Mouse (Mus musculus) kidney, postnatal 0 days (tissue): ENCODE data around the gene Ap1m2. TPM values are rescaled to one million over a fixed set of nuclear protein-coding genes. Genes with fewer than 3 reads are reported as not detected.
A peak's percentile ranks its signal among the peaks of the same experiment; 100 is the strongest.

Experiments
- ATAC-seq: fragments of 200-750 bp; cut with Nextera tagmentation; replicated peaks from 2 replicates; pipeline ENCODE4 v1.8.0; 2017; ENCODE audit warnings: low read depth, moderate number of reproducible peaks, moderate TSS enrichment, moderate library complexity; ENCODE audit not compliant: low FRiP score
- DNase-seq: peaks from one replicate; pipeline ENCODE4 v3.0.0-alpha.2; 2016; ENCODE audit warnings: low spot score
- H3K27ac ChIP-seq: fragments of 300-500 bp; sonication (generic); 2 replicates; pipeline ENCODE4 v1.5.1; 2014; ENCODE audit warnings: mild to moderate bottlenecking
- H3K27me3 ChIP-seq: fragments of 300-500 bp; sonication (generic); 2 replicates; pipeline ENCODE4 v1.6.1; 2014; ENCODE audit warnings: low read length, mixed read lengths; ENCODE audit not compliant: insufficient read depth
- H3K36me3 ChIP-seq: fragments of 300-500 bp; sonication (generic); 2 replicates; pipeline ENCODE4 v1.6.1; 2014; ENCODE audit warnings: low read length, mixed read lengths; ENCODE audit not compliant: insufficient read depth
- H3K4me1 ChIP-seq: fragments of 300-500 bp; sonication (generic); replicated peaks from 2 replicates; pipeline ENCODE4 v1.6.1; 2014; ENCODE audit warnings: antibody characterized with exemption, low read length, mixed read lengths; ENCODE audit not compliant: insufficient read depth
- H3K4me2 ChIP-seq: fragments of 300-500 bp; sonication (generic); 2 replicates; pipeline ENCODE4 v1.6.1; 2014; ENCODE audit warnings: mild to moderate bottlenecking, low read length, moderate library complexity, mixed read lengths
- H3K4me3 ChIP-seq: fragments of 300-500 bp; sonication (generic); replicated peaks from 2 replicates; pipeline ENCODE4 v1.5.1; 2014; ENCODE audit warnings: low read depth, low read length
- H3K9ac ChIP-seq: fragments of 300-500 bp; sonication (generic); 2 replicates; pipeline ENCODE4 v1.6.1; 2014; ENCODE audit warnings: low read depth, low read length
- H3K9me3 ChIP-seq: fragments of 300-500 bp; sonication (generic); replicated peaks from 2 replicates; pipeline ENCODE4 v1.6.1; 2016; ENCODE audit warnings: low read length, inconsistent platforms, mixed read lengths
- CTCF ChIP-seq: IDR thresholded peaks from 2 replicates; pipeline ENCODE4 v1.5.1; 2016; ENCODE audit warnings: antibody characterized with exemption, low read depth, mild to moderate bottlenecking, moderate library complexity
- WGBS: fragments of 180-500 bp; shearing (Covaris S2); extraction: QIAGEN DNeasy Blood & Tissue Kit; methylation state at CpG from one replicate; pipeline ENCODE4 v1.1.7; 2014; 5-methylcytosine and 5-hydroxymethylcytosine counted together
- polyA plus RNA-seq: library from polyadenylated mRNA; unstranded; fragments of >200 nt; fragmentation: Nextera tagmentation; extraction: Ambion mirVana; gene quantifications from 2 replicates; pipeline ENCODE4 v1.2.1, GENCODE M21; 2015

The Ap1m2 gene
- polyA plus RNA-seq, 1 experiment from 2014 or later, result 57.3 TPM

DNA sequence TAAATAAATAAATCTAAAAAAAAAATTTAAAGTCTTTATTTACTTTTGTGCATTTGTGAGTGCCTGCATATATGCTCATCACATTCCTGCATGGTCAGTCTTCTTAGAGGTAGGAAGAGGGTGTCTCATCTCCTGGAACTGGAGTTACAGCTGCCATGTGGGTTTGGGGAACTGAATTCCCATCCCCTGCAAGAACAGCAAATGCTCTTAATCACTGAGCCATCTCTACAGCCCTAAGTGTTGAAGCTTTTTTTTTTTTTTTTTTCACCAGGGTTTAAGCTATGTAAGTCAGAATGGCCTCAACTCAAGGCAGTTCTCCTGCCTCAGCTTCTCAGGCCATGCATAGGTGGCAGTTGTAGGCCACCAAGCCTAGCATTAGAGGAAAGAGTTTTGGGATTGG, 22.6 kb upstream of the Ap1m2 start:
- no peaks in the 10 kb centered on the region for H3K9me3 ChIP-seq
- H3K4me3 ChIP-seq, result no peak overlapping the region
- no peak for TF ChIP-seq CTCF
- ATAC-seq (no peak), DNase-seq (no peak)
- no peaks in the 10 kb centered on the region for H3K27me3 ChIP-seq
- peaks cover 9% of the 10 kb centered on the region; the same call in 1 of the 2 replicates for H3K4me1 ChIP-seq
- H3K27ac ChIP-seq, result no peak overlapping the region
- no peak overlapping the region for H3K9ac ChIP-seq
- H3K36me3 ChIP-seq, result no peaks in the 10 kb centered on the region
- H3K4me2 ChIP-seq, result no peak overlapping the region

DNA sequence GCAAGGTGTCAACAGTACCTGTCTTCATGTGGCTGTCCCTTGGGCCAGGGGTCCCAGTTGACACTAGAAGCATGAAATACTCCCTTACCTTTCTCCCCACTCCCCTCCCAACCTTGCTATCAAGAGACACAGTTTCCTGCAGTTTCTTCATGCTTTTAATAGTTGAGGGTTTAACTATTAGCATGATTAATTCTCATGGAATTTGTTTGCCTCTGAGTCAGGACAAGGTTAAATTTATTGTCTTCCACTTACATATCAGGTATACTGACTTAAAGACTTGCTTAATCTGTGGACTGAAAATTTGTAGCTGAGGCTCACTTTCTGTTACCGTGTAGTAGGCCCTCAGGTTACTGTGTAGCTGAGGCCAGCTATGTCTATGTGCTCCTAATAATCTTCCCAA, 21.4 kb upstream of the Ap1m2 start:
- no peak overlapping the region for H3K4me2 ChIP-seq
- H3K36me3 ChIP-seq, result no peaks in the 10 kb centered on the region
- no peak overlapping the region for H3K9ac ChIP-seq
- H3K9me3 ChIP-seq, result no peaks in the 10 kb centered on the region
- DNase-seq (no peak), ATAC-seq (no peak)
- WGBS, result 47% methylated on average over 1 of the region's 1 CpGs
- no peak for TF ChIP-seq CTCF
- H3K27me3 ChIP-seq, result no peaks in the 10 kb centered on the region
- no peak overlapping the region for H3K27ac ChIP-seq
- H3K4me3 ChIP-seq, result no peak overlapping the region
- H3K4me1 ChIP-seq, result peaks cover 9% of the 10 kb centered on the region; the same call in 1 of the 2 replicates

DNA sequence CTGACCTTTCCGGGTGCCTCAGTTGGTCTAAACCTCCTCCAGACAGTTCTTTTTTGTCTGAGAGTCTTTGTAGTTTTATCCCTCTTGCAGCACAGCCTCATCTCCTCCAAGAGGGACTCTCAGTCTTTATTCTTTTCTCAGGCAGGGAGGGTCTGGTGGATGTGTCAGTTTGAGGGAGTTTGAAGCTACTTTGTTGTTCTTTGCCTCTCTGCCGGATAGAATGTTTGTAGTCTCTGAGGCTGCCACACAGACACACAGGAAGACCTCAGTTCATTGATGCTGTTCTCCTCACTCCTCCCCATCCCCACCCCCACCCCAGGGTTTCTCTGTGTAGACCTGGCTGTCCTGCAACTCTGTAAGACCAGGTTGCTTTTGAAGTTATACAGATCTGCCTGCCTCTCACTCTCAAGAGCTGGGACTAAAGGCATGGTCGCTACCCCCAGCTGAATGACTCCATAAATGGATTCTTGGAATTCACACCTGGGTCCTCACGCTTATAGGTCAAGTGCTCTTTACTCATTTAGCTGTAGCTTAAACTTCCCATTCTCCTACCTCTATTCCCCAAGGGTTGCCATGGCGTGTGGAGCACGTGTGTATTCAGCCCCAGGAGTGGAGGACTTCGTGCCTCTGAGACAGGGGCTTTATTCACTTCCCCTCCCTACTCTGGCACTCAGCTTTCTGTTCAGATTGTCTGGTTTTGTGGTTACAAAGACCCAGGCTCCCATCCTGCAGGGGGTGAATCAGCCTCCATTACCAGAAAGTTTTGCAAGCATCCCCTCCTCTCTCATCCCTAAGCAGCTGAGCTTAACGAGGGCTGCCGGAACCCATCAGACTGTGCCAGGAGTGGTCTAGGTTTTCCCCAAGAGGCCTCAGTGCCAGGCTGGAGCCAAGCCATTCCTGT, 20.3 kb upstream of the Ap1m2 start:
- ATAC-seq (no peak), DNase-seq (no peak)
- Histone ChIP-seq H3K4me2 (no peak overlapping the region), H3K9ac (no peak overlapping the region), H3K27ac (no peak overlapping the region; the same call in 1 of the 2 replicates), H3K27me3 (no peaks in the 10 kb centered on the region), H3K4me1 (peaks cover 9% of the 10 kb centered on the region; the same call in 1 of the 2 replicates), H3K36me3 (no peaks in the 10 kb centered on the region), H3K4me3 (no peak overlapping the region), H3K9me3 (no peaks in the 10 kb centered on the region)
- no peak for TF ChIP-seq CTCF
- WGBS, result 40% methylated on average over 9 of the region's 9 CpGs

DNA sequence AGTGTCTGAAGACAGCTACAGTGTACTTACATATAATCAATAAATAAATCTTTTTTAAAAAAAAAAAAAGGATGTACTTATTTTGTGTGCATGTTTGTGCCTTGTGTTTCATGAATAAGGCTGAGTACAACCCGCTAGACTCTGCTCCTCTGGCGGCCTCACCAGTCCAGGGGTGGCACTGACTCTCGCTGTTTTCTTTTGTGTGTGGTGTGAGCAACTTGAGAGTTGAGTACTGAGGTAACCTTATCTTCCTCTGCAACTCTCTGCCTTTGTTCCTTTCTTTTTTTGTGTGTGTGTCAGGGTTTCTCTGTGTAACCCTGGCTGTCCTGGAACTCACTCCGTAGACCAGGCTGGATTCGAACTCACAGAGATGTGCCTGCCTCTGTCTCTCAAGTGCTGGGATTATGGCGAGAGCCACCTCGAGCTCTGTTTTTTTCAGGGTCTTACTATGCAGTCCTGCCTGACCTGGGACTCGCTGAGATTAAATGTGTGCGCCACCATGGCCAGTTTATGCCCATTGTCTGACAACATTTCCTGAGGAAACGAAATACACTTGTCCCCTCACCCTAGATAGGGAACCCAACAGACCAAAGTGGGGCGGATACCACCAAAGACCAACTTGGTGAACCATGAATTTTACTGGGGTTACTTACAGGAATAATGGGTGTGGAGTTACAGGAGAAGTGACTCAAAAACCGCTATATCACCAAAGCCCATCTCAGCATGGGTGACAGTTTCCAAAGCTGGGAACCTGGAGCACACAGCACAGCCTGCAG, 19.4 kb upstream of the Ap1m2 start:
- WGBS, result 72% methylated on average over 12 of the region's 12 CpGs
- no peak overlapping the region for H3K9ac ChIP-seq
- H3K4me2 ChIP-seq, result no peak overlapping the region
- H3K9me3 ChIP-seq, result no peaks in the 10 kb centered on the region
- DNase-seq, result no peak
- no peak overlapping the region; the same call in 1 of the 2 replicates for H3K27ac ChIP-seq
- peaks cover 9% of the 10 kb centered on the region; the same call in 1 of the 2 replicates for H3K4me1 ChIP-seq
- no peak for ATAC-seq
- no peak for TF ChIP-seq CTCF
- no peaks in the 10 kb centered on the region for H3K36me3 ChIP-seq
- H3K27me3 ChIP-seq, result no peaks in the 10 kb centered on the region
- H3K4me3 ChIP-seq, result no peak overlapping the region

- 0 out of 2 replicates have a peak, but pooled peaks have one; percentile 6 for ATAC-seq
- Histone ChIP-seq H3K9ac (no peak overlapping the region), H3K27ac (no peak overlapping the region), H3K27me3 (no peaks in the 10 kb centered on the region), H3K4me3 (no peak overlapping the region), H3K9me3 (no peaks in the 10 kb centered on the region), H3K36me3 (no peaks in the 10 kb centered on the region), H3K4me1 (peaks cover 9% of the 10 kb centered on the region; the same call in 1 of the 2 replicates), H3K4me2 (no peak overlapping the region)
- no peak for DNase-seq
- WGBS, result 90% methylated on average over 10 of the region's 10 CpGs
- TF ChIP-seq CTCF, result no peak
These were observed 17.7 kb upstream of the Ap1m2 start for GRCm38 (mm10) chr9:21329699-21330289.

- no peak for ATAC-seq
- Histone ChIP-seq H3K9me3 (no peaks in the 10 kb centered on the region), H3K27me3 (no peaks in the 10 kb centered on the region), H3K4me1 (peaks cover 9% of the 10 kb centered on the region; the same call in 1 of the 2 replicates), H3K4me3 (no peak overlapping the region), H3K36me3 (no peaks in the 10 kb centered on the region), H3K9ac (no peak overlapping the region), H3K27ac (no peak overlapping the region), H3K4me2 (no peak overlapping the region)
- no peak for TF ChIP-seq CTCF
- WGBS, result 68% methylated on average over 3 of the region's 5 CpGs
- no peak for DNase-seq
These were observed 16.9 kb upstream of the Ap1m2 start for GRCm38 (mm10) chr9:21329041-21329440.
